Mouse (Mus musculus) neural tube, embryonic 15.5 days (tissue): ENCODE data around the gene Smim6. TPM values are rescaled to one million over a fixed set of nuclear protein-coding genes. Genes with fewer than 3 reads are reported as not detected.

Experiments used
- ATAC-seq: fragments of 200-750 bp; cut with Nextera tagmentation; 2 replicates; pipeline ENCODE4 v1.8.0; 2017; ENCODE audit warnings: mild to moderate bottlenecking, moderate TSS enrichment, moderate library complexity; ENCODE audit not compliant: low FRiP score
- H3K27ac ChIP-seq: fragments of 300-500 bp; sonication (generic); replicated peaks from 2 replicates; pipeline ENCODE4 v1.5.1; 2015; ENCODE audit warnings: mild to moderate bottlenecking, inconsistent platforms
- H3K27me3 ChIP-seq: fragments of 300-500 bp; sonication (generic); replicated peaks from 2 replicates; pipeline ENCODE4 v1.6.1; 2015; ENCODE audit warnings: inconsistent platforms
- H3K36me3 ChIP-seq: fragments of 300-500 bp; sonication (generic); 2 replicates; pipeline ENCODE4 v1.6.1; 2015; ENCODE audit warnings: inconsistent platforms
- H3K4me1 ChIP-seq: fragments of 300-500 bp; sonication (generic); 2 replicates; pipeline ENCODE4 v1.6.1; 2015; ENCODE audit warnings: inconsistent platforms
- H3K4me2 ChIP-seq: fragments of 300-500 bp; sonication (generic); 2 replicates; pipeline ENCODE4 v1.6.1; 2015; ENCODE audit warnings: inconsistent platforms, mild to moderate bottlenecking, moderate library complexity
- H3K4me3 ChIP-seq: fragments of 300-500 bp; sonication (generic); replicated peaks from 2 replicates; pipeline ENCODE4 v1.5.1; 2015; ENCODE audit warnings: mild to moderate bottlenecking, inconsistent platforms
- H3K9ac ChIP-seq: fragments of 300-500 bp; sonication (generic); replicated peaks from 2 replicates; pipeline ENCODE4 v1.6.1; 2015; ENCODE audit warnings: mild to moderate bottlenecking, inconsistent platforms
- H3K9me3 ChIP-seq: fragments of 300-500 bp; sonication (generic); replicated peaks from 2 replicates; pipeline ENCODE4 v1.6.1; 2016; ENCODE audit warnings: inconsistent platforms
- WGBS: fragments of 180-500 bp; shearing (Covaris S2); methylation state at CpG from one replicate; pipeline ENCODE4 v1.1.7; 2015; ENCODE audit warnings: mixed read lengths; 5-methylcytosine and 5-hydroxymethylcytosine counted together
- polyA plus RNA-seq: library from polyadenylated mRNA; unstranded; fragments of >200 nt; fragmentation: Nextera tagmentation; extraction: Ambion mirVana; gene quantifications from 2 replicates; pipeline ENCODE4 v1.2.1, GENCODE M21; 2015

Gene Smim6
- polyA plus RNA-seq, 1 experiment from 2014 or later: 0.68 TPM

DNA sequence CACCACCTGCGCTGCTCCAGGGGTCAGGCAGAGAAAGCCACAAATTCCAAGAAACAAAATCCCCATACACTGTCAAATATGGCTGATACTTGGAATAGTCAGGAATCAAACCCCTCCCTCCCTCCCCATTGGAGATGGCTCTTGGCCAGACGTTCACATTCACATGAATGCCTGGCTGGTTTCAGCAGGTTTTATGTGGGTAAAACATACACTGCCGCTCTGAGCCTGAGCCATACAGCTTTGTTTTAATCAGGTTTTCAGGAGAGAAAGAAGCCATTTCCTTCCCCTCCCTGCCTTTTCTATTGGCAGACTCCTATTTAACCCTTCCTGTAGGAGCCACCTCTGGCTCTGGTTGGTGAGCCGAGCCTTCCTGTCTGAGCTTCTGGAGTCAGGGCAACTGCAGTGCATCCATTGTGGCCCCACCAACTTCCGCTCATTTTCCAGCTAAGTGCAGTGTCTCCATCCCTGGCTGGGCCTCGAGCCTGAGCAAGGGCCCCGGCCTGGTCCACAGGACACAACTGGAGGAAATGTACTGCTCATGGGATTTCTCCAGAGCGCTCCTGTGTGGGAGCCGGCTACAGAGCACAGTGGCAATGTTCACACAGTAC is 34.5 kb downstream of the Smim6 start:
- no peak for ATAC-seq
- WGBS: 83% methylated on average over 9 of the region's 9 CpGs
- no peak overlapping the region for H3K9ac ChIP-seq
- no peaks in the 10 kb centered on the region for H3K9me3 ChIP-seq
- no peak overlapping the region for H3K4me2 ChIP-seq
- H3K36me3 ChIP-seq: peaks cover 42% of the 10 kb centered on the region
- H3K27me3 ChIP-seq: no peaks in the 10 kb centered on the region
- no peak overlapping the region for H3K4me3 ChIP-seq
- peaks cover 15% of the 10 kb centered on the region; the same call in 1 of the 2 replicates for H3K4me1 ChIP-seq
- H3K27ac ChIP-seq: no peak overlapping the region

DNA sequence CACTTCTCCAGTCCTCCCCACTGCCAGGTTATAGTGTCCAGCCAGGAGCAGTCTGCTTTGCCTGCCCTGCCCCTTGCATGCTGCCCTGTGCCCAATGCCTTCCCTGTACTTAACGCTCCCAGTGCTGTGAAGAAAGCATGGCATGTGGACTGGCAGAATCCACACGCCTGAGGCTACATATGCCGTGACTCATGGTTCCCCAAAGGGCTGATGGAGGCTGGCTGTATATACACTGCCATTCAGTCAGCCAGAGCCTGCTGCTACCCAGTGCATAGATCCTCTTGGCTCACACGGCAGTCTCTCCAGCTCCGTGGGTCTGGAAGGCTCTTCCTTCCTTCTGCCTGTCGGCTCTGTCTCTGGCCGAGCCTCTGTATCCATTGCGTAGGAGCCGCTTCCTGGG is 36.5 kb downstream of the Smim6 start:
- peaks cover 49% of the 10 kb centered on the region for H3K36me3 ChIP-seq
- no peak overlapping the region for H3K4me2 ChIP-seq
- no peaks in the 10 kb centered on the region for H3K27me3 ChIP-seq
- no peaks in the 10 kb centered on the region for H3K9me3 ChIP-seq
- no peak overlapping the region for H3K27ac ChIP-seq
- no peak overlapping the region for H3K9ac ChIP-seq
- ATAC-seq: no peak
- no peak overlapping the region for H3K4me3 ChIP-seq
- 79% methylated on average over 9 of the region's 9 CpGs for WGBS
- peaks cover 15% of the 10 kb centered on the region; the same call in 1 of the 2 replicates for H3K4me1 ChIP-seq

DNA sequence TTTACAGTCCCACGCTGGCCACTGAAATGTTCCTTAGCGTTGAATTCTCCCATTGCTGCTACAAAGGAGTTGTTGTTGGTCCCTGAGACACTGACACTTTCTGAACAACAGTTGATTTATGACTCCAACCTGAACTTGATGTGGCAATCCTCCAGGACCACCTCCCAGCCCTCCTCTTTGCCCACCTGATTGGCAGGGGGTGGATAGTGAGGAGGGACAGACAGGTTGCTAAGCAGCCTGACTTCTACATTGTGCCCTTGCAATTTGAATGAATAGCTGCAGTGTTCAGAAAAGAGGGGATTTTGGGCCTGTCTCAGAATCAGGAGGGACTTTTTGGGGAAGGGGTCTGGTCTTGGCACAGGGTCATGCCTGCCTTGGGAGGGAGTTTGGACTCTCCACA is 38.9 kb downstream of the Smim6 start:
- Histone ChIP-seq H3K4me1 (peaks cover 30% of the 10 kb centered on the region), H3K9me3 (no peaks in the 10 kb centered on the region), H3K27me3 (no peaks in the 10 kb centered on the region), H3K27ac (peak overlapping the region; percentile 80), H3K4me3 (no peak overlapping the region), H3K36me3 (peaks cover 52% of the 10 kb centered on the region), H3K4me2 (no peak overlapping the region), H3K9ac (no peak overlapping the region)
- 48% methylated on average over 2 of the region's 2 CpGs for WGBS
- ATAC-seq: peak; percentile 72

DNA sequence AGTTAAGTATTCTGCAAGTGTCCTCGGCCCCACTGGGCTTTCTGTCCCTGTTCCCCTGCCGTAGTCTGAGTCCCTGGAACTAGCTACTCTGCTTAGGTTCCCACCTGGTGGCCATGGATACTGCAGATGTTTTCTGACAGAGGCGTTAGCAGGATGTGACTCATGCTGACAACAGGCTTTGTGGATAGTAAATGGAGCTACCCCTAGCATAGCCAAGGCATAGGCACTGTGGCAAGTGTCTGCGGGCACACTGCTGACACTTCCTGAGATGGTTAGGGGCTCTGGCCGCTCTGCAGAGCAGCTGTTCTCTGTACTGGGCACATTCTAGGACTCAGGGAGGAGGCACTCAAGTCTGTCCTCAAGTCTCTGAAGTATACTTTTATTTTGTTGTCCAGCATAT is 42.9 kb downstream of the Smim6 start:
- 77% methylated on average over 5 of the region's 5 CpGs for WGBS
- H3K9ac ChIP-seq: no peak overlapping the region
- peaks cover 39% of the 10 kb centered on the region for H3K4me1 ChIP-seq

DNA sequence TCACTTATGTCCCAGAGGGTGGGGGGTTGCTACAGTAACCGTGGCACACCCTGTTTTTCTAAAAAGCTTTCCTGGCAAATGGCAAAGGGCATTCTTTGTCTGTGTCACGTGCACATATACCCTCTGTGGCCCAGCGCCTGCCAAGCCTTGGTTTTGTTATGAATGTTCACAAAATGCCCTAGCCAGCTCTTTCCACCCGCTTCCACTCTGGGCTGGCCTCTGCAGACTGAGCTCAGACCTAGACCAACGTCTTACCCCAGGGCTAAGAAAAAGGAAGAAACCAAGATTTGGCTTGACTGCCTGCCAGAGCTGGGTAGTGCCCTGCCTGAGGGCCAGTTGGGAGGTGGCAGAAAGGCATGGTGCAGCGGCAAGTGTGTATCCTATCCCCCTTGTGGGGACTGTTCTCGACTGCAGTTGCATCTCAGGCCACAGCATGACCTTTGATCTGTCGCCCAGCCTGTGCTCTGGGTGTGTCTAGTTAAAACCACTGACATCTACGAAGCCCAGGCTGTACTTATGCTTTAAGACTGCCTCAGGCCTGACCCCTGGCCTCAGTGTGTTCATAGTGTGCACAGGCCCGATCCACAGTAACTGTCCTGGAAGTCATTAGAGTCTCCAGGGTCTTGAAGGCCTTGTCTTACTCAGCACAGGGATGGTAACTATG is 43.5 kb downstream of the Smim6 start:
- Histone ChIP-seq H3K4me1 (peaks cover 33% of the 10 kb centered on the region), H3K9me3 (no peaks in the 10 kb centered on the region), H3K9ac (no peak overlapping the region), H3K27ac (peak overlapping the region; percentile 71), H3K4me2 (no peak overlapping the region), H3K4me3 (no peak overlapping the region), H3K27me3 (no peaks in the 10 kb centered on the region), H3K36me3 (peaks cover 52% of the 10 kb centered on the region)
- ATAC-seq: no peak
- 55% methylated on average over 10 of the region's 10 CpGs for WGBS

More for the DNA sequence above, 42.9 kb downstream of the Smim6 start:
- no peaks in the 10 kb centered on the region for H3K27me3 ChIP-seq
- ATAC-seq: no peak
- no peak overlapping the region for H3K4me2 ChIP-seq
- no peaks in the 10 kb centered on the region for H3K9me3 ChIP-seq
- H3K27ac ChIP-seq: peak overlapping the region; percentile 71
- H3K4me3 ChIP-seq: no peak overlapping the region
- H3K36me3 ChIP-seq: peaks cover 48% of the 10 kb centered on the region

DNA sequence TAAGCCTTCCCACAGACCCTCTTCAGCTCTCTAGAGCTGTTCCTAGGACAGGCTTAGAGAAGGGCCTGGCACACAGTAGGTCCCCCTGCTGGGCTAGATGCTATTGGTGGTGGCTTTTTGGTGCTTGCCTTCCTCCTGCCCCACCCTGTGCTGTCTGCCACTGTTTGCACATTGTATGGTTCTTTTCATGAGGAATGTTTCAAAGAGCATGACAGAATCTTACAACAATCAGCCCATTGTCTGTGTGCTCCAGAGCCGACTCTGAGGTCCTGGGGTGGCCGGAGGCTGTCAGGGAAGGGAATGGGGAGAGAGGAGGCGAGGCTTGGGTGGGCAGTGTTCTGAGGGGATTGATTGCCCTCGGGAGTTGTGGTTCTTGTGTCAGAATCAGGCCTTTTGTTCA is 44.6 kb downstream of the Smim6 start:
- Histone ChIP-seq H3K9ac (no peak overlapping the region), H3K9me3 (no peaks in the 10 kb centered on the region), H3K27me3 (no peaks in the 10 kb centered on the region), H3K4me1 (peaks cover 31% of the 10 kb centered on the region), H3K4me2 (no peak overlapping the region), H3K4me3 (no peak overlapping the region), H3K27ac (peak overlapping the region; percentile 68), H3K36me3 (peaks cover 60% of the 10 kb centered on the region)
- WGBS: 13% methylated on average over 4 of the region's 4 CpGs
- ATAC-seq: peak; percentile 53; the same call in 1 of the 2 replicates

DNA sequence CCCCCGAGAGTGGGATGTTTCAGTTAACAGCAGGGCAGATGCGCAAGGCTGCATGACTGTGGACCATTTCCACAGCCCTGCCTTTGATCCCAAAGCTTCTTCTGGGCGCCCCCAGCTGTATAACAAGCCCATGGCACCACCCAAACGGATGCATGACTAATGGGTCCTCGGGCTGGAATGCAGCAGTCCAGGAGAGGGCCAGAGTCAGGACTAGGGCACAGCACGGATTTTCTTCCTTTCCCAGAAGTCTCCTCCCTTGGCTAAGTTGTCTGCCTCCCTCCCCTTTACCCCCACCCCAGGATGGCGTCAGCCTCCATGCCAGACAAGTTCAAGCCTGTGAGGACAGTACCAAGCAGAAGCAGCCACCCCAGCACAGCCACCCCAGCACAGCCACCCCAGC is 46.2 kb downstream of the Smim6 start:
- Histone ChIP-seq H3K4me2 (no peak overlapping the region), H3K27ac (no peak overlapping the region)
- 53% methylated on average over 7 of the region's 7 CpGs for WGBS

DNA sequence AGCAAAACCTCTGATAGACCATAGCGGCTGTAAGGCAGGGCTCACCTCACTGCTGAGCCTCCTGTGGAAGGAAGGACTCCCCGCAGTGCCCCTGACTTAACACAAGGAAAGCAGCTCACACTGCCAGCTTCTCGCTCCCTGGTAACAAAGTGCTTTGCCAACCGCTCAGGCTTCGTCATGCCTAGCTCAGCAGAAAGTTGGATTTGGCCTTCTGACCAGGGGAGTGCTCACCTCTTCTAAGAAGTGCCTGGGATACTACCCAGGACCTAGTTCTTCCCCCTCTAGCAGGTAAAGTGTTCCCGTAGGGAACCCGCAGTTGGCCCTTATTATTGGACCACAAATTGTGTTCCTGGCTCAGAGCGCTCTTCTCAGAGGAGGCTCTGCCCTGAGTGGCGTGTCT is 47.2 kb downstream of the Smim6 start:
- 92% methylated on average over 9 of the region's 9 CpGs for WGBS
- no peaks in the 10 kb centered on the region for H3K9me3 ChIP-seq
- H3K4me3 ChIP-seq: no peak overlapping the region
- no peak overlapping the region for H3K27ac ChIP-seq
- no peak for ATAC-seq
- H3K9ac ChIP-seq: no peak overlapping the region
- peaks cover 64% of the 10 kb centered on the region for H3K36me3 ChIP-seq
- H3K4me2 ChIP-seq: no peak overlapping the region
- H3K4me1 ChIP-seq: peaks cover 31% of the 10 kb centered on the region
- no peaks in the 10 kb centered on the region for H3K27me3 ChIP-seq

More for the DNA sequence above, 46.2 kb downstream of the Smim6 start:
- Histone ChIP-seq H3K9ac (no peak overlapping the region), H3K27me3 (no peaks in the 10 kb centered on the region), H3K9me3 (no peaks in the 10 kb centered on the region), H3K4me1 (peaks cover 31% of the 10 kb centered on the region), H3K36me3 (peaks cover 60% of the 10 kb centered on the region), H3K4me3 (no peak overlapping the region)
- ATAC-seq: no peak

DNA sequence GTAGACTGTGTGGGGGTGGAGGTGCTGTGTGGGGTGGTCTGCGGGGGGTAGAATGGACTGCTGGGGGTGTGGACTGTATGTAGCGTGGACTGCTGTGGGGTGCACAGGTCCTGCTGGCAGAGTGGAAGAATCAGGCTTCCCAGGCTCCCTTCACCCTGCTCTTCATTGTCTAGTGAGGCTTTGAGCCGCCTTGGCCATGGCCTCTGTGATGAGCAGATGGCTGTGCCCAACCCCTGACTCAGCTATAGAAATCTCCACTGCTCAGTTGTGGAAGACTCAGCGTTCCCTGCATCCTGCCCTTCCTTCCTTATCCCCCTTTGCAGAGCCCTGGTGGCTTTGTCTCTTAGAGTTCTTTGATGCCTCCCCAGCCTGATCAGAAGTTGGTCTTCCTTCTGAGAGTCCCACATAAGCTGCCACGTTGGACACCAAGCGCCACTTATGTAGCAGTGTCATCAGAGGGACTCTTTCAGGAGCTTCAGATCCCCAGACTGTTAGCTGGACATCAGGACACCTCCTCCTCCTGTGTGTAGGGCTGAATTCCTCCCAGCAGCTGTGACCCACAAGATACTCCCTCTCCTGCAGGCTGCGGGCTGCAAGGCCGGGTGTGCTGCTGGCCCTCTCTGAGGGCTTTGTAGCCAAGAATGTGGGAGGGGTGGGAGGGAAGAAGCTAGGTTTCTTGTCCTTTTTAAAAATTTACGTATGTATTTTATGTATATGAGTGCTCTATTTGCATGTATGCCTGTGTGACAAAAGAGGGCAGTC is 51.0 kb downstream of the Smim6 start:
- Histone ChIP-seq H3K4me3 (no peak overlapping the region), H3K4me2 (no peak overlapping the region), H3K9ac (no peak overlapping the region), H3K27ac (no peak overlapping the region), H3K36me3 (peaks cover 77% of the 10 kb centered on the region), H3K9me3 (no peaks in the 10 kb centered on the region), H3K4me1 (peaks cover 1% of the 10 kb centered on the region; the same call in 1 of the 2 replicates), H3K27me3 (no peaks in the 10 kb centered on the region)
- WGBS: 93% methylated on average over 9 of the region's 9 CpGs
- no peak for ATAC-seq

Other genes with a start within 250 kb of the Smim6 start
- gene Grb2, start 203.4 kb upstream of the Smim6 start, polyA plus RNA-seq: 192 and 194 TPM in 2 replicates
- gene Tmem94, start 146.6 kb upstream of the Smim6 start, polyA plus RNA-seq: 20.3 and 21.2 TPM in 2 replicates
- gene Caskin2, start 98.4 kb upstream of the Smim6 start, polyA plus RNA-seq: 9.8 and 10.2 TPM in 2 replicates
- 22.0 and 23.7 TPM in 2 replicates for gene Tsen54, start 97.3 kb upstream of the Smim6 start, polyA plus RNA-seq
- gene Llgl2, start 88.0 kb upstream of the Smim6 start, polyA plus RNA-seq: 0.97 and 8.8 TPM in 2 replicates
- 0.12 and 5.0 TPM in 2 replicates for gene Myo15b, start 53.6 kb upstream of the Smim6 start, polyA plus RNA-seq
- gene Smim5, start 12.1 kb upstream of the Smim6 start, polyA plus RNA-seq: 2.2 and 8.1 TPM in 2 replicates
- 39.0 and 40.5 TPM in 2 replicates for gene Sap30bp, start 21.3 kb downstream of the Smim6 start, polyA plus RNA-seq
- 19.7 and 22.0 TPM in 2 replicates for gene Recql5, start 21.5 kb downstream of the Smim6 start, polyA plus RNA-seq
- 2.0 and 4.9 TPM in 2 replicates for gene Itgb4, start 62.7 kb downstream of the Smim6 start, polyA plus RNA-seq
- 65.9 and 98.5 TPM in 2 replicates for gene Galk1, start 100.7 kb downstream of the Smim6 start, polyA plus RNA-seq
- 1,496 and 1,502 TPM in 2 replicates for gene H3f3b, start 115.9 kb downstream of the Smim6 start, polyA plus RNA-seq
- gene Unk, start 118.3 kb downstream of the Smim6 start, polyA plus RNA-seq: 31.6 and 33.5 TPM in 2 replicates
- 1.0 and 7.1 TPM in 2 replicates for gene Unc13d, start 165.9 kb downstream of the Smim6 start, polyA plus RNA-seq
- gene Wbp2, start 175.0 kb downstream of the Smim6 start, polyA plus RNA-seq: 162 and 167 TPM in 2 replicates
- gene Trim47, start 215.2 kb downstream of the Smim6 start, polyA plus RNA-seq: 9.8 TPM in 2 replicates
- gene Trim65, start 219.1 kb downstream of the Smim6 start, polyA plus RNA-seq: 3.4 and 4.1 TPM in 2 replicates
- gene Mrpl38, start 226.9 kb downstream of the Smim6 start, polyA plus RNA-seq: 82.2 and 95.1 TPM in 2 replicates